Mouse (Mus musculus) erythroblast, embryonic 14.5 days (primary cell): Measurements from ENCODE around the gene Kat6b. TPM values are rescaled to one million over a fixed set of nuclear protein-coding genes. Genes with fewer than 3 reads are reported as not detected.

Experiments
- H3K27me3 ChIP-seq: 2 replicates; pipeline ENCODE4 v1.6.1; 2012; ENCODE audit warnings: inconsistent platforms; ENCODE audit not compliant: control insufficient read depth
- H3K36me3 ChIP-seq: 2 replicates; pipeline ENCODE4 v1.6.1; 2012; ENCODE audit warnings: mild to moderate bottlenecking, inconsistent platforms; ENCODE audit not compliant: control insufficient read depth
- H3K4me1 ChIP-seq: 2 replicates; pipeline ENCODE4 v1.6.1; 2012; ENCODE audit warnings: inconsistent platforms; ENCODE audit not compliant: control insufficient read depth
- H3K4me3 ChIP-seq: replicated peaks from 2 replicates; pipeline ENCODE3; 2012; ENCODE audit warnings: moderate library complexity, mild to moderate bottlenecking, inconsistent platforms
- H3K9me3 ChIP-seq: 2 replicates; pipeline ENCODE4 v1.6.1; 2012; ENCODE audit warnings: low read length, inconsistent platforms, mixed read lengths; ENCODE audit not compliant: control insufficient read depth
- GATA1 ChIP-seq: IDR thresholded peaks from 2 replicates; pipeline ENCODE4 v1.6.1; 2012; ENCODE audit warnings: low read length, inconsistent platforms, mixed read lengths
- TAL1 ChIP-seq: IDR thresholded peaks from 3 replicates; pipeline ENCODE4 v1.6.1; 2012; ENCODE audit warnings: low read length, inconsistent platforms, mixed read lengths
- polyA plus RNA-seq: library from polyadenylated mRNA; stranded (reverse); fragments of >175 nt; gene quantifications from 2 replicates; pipeline ENCODE4 v1.2.3, GENCODE M21; 2012

Gene Kat6b
- polyA plus RNA-seq, 1 experiment: 0.10 TPM

- peaks cover 4% of the 10 kb centered on the region; the same call in 1 of the 2 replicates for H3K9me3 ChIP-seq
Observed at GRCm38 (mm10) chr14:21589620-21590019, 108.4 kb downstream of the Kat6b start.

GRCm38 (mm10) chr14:21590205-21590604 lies 109.0 kb downstream of the Kat6b start:
- no peaks in the 10 kb centered on the region for H3K27me3 ChIP-seq
- H3K4me1 ChIP-seq: peaks cover 6% of the 10 kb centered on the region
- peaks cover 4% of the 10 kb centered on the region; the same call in 1 of the 2 replicates for H3K9me3 ChIP-seq
- TF ChIP-seq GATA1: no peak
- TF ChIP-seq TAL1: no peak
- H3K4me3 ChIP-seq: no peak overlapping the region
- no peaks in the 10 kb centered on the region for H3K36me3 ChIP-seq

More at GRCm38 (mm10) chr14:21589620-21590019, 108.4 kb downstream of the Kat6b start:
- Histone ChIP-seq H3K27me3 (no peaks in the 10 kb centered on the region), H3K4me3 (no peak overlapping the region), H3K4me1 (peaks cover 8% of the 10 kb centered on the region), H3K36me3 (no peaks in the 10 kb centered on the region)
- no peak for TF ChIP-seq GATA1
- TF ChIP-seq TAL1: no peak

GRCm38 (mm10) chr14:21592152-21592551 lies 110.9 kb downstream of the Kat6b start:
- Histone ChIP-seq H3K4me1 (peaks cover 6% of the 10 kb centered on the region), H3K9me3 (peaks cover 4% of the 10 kb centered on the region; the same call in 1 of the 2 replicates), H3K36me3 (no peaks in the 10 kb centered on the region), H3K27me3 (no peaks in the 10 kb centered on the region), H3K4me3 (no peak overlapping the region)
- TF ChIP-seq GATA1: no peak
- no peak for TF ChIP-seq TAL1

- no peaks in the 10 kb centered on the region for H3K27me3 ChIP-seq
- H3K4me1 ChIP-seq: peaks cover 2% of the 10 kb centered on the region
- H3K9me3 ChIP-seq: peaks cover 4% of the 10 kb centered on the region; the same call in 1 of the 2 replicates
- no peak overlapping the region for H3K4me3 ChIP-seq
- TF ChIP-seq TAL1 (no peak), GATA1 (no peak)
- H3K36me3 ChIP-seq: no peaks in the 10 kb centered on the region
Observed at GRCm38 (mm10) chr14:21592985-21593750, 111.9 kb downstream of the Kat6b start.

- peaks cover 47% of the 10 kb centered on the region for H3K4me1 ChIP-seq
- TF ChIP-seq TAL1: no peak
- no peak for TF ChIP-seq GATA1
Observed at GRCm38 (mm10) chr14:21599446-21600173, 118.4 kb downstream of the Kat6b start.

GRCm38 (mm10) chr14:21600174-21600566 lies 118.9 kb downstream of the Kat6b start:
- H3K4me3 ChIP-seq: no peak overlapping the region
- H3K27me3 ChIP-seq: no peaks in the 10 kb centered on the region
- no peaks in the 10 kb centered on the region for H3K36me3 ChIP-seq
- peaks cover 47% of the 10 kb centered on the region for H3K4me1 ChIP-seq
- TF ChIP-seq GATA1: no peak
- TF ChIP-seq TAL1: no peak
- no peaks in the 10 kb centered on the region for H3K9me3 ChIP-seq

More at GRCm38 (mm10) chr14:21599446-21600173, 118.4 kb downstream of the Kat6b start:
- Histone ChIP-seq H3K27me3 (no peaks in the 10 kb centered on the region), H3K4me3 (no peak overlapping the region), H3K9me3 (no peaks in the 10 kb centered on the region), H3K36me3 (no peaks in the 10 kb centered on the region)

- Histone ChIP-seq H3K36me3 (no peaks in the 10 kb centered on the region), H3K27me3 (no peaks in the 10 kb centered on the region), H3K4me1 (peaks cover 47% of the 10 kb centered on the region), H3K4me3 (no peak overlapping the region), H3K9me3 (no peaks in the 10 kb centered on the region)
- no peak for TF ChIP-seq TAL1
- no peak for TF ChIP-seq GATA1
Observed at GRCm38 (mm10) chr14:21600628-21601027, 119.4 kb downstream of the Kat6b start.

GRCm38 (mm10) chr14:21602166-21602565 lies 120.9 kb downstream of the Kat6b start:
- no peaks in the 10 kb centered on the region for H3K9me3 ChIP-seq
- no peaks in the 10 kb centered on the region for H3K27me3 ChIP-seq
- no peaks in the 10 kb centered on the region for H3K36me3 ChIP-seq
- H3K4me1 ChIP-seq: peaks cover 47% of the 10 kb centered on the region
- TF ChIP-seq TAL1 (no peak), GATA1 (no peak)
- H3K4me3 ChIP-seq: no peak overlapping the region

GRCm38 (mm10) chr14:21602937-21603336 lies 121.7 kb downstream of the Kat6b start:
- H3K9me3 ChIP-seq: no peaks in the 10 kb centered on the region
- H3K4me3 ChIP-seq: no peak overlapping the region
- H3K36me3 ChIP-seq: no peaks in the 10 kb centered on the region
- H3K27me3 ChIP-seq: no peaks in the 10 kb centered on the region
- TF ChIP-seq TAL1 (no peak), GATA1 (no peak)
- H3K4me1 ChIP-seq: peaks cover 47% of the 10 kb centered on the region
